Mouse (Mus musculus): ENCODE data around the gene Hormad2.

The Hormad2 gene

DNA sequence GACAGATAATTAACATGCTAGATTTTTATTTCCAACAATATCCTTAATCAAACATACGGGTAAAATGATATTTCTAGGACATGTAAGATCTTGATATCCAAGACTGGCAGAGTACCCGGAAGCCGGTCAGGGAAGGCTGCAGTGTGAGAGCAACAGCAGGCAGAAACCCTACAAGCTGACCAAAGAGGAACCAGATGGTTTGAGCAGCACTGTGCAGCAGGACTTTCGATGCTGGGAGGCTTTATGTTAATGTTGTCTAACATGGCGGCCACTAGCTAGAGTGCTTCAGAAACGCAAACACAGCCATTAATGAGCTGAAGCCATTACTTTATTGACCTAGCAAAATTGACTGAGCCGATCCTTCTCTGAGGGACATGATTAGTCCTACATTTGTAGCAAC lies 58.6 kb downstream of the Hormad2 start:
- in situ Hi-C loops (cut with MboI; ENCODE audit: low pct_unique_long_range_greater_than_20kb in 1 of 2, low sequenced_read_pairs in 2 of 2, unreplicated experiment in 1 of 2) = no loop called here

DNA sequence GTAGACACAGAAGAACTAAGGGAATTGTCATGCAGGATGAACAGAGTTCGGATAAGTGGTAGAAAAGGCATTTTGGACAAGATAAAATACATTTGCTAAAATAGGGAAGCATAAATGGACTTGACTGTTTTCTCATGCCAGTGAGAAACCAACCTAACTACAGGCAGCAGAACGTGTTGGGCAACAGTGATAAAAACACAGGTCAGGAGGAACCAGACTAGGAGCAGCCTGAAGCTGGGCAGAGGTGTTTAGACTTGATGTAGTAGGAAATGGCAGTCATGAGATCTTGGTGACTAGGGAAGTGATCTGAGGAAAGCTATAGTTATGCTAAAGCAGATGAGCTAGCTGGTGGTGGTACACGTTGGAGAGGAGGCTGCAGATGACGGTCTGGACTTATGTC lies 61.0 kb downstream of the Hormad2 start:
- in situ Hi-C loops (cut with MboI; ENCODE audit: low pct_unique_long_range_greater_than_20kb in 1 of 2, low sequenced_read_pairs in 2 of 2, unreplicated experiment in 1 of 2) = no loop called here

- in situ Hi-C loops (cut with MboI; ENCODE audit: low pct_unique_long_range_greater_than_20kb in 1 of 2, low sequenced_read_pairs in 2 of 2, unreplicated experiment in 1 of 2) = no loop called here
These were observed 74.5 kb downstream of the Hormad2 start for GRCm38 (mm10) chr11:4366389-4366788.

DNA sequence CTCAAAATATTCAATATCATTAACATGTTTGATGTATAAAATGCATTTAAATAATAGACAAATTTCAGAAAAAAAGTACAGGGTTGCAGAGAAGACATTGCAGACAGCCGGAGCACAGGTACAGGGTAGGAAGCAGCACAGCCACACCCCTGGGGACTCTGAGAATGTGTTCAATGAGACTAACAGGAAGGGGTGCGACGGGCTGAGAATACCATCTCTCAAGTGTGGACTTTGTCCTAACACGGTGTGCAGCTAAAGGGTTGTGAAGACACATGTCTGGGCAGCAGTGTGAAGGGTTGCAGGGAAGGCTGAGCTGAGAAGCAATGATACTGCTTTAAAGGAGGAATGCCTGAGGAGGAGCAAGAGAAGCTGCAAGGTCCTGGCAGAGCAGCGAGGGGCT lies 85.5 kb downstream of the Hormad2 start:
- in situ Hi-C loops (cut with MboI; ENCODE audit: low pct_unique_long_range_greater_than_20kb in 1 of 2, low sequenced_read_pairs in 2 of 2, unreplicated experiment in 1 of 2) = no loop called here

DNA sequence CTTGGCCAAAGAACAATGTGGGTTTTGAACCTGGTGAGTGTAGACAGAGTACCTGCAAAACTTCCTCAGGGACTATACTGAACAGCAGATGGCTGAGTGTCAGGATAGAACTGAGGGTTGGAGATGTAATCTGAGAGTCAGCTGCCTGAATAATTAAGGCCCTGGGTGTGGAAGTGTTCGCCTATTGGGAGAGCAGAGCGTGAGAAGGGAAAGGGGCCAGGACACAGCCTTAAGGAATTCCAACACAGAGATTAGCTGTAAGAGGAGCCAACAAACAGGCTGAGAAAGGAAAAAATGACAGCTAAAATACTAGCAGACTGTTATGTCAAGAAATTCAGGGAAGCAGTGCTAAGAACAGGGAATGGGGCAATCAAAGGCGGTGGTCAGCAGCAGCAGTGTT lies 88.3 kb downstream of the Hormad2 start:
- in situ Hi-C loops (cut with MboI; ENCODE audit: low pct_unique_long_range_greater_than_20kb in 1 of 2, low sequenced_read_pairs in 2 of 2, unreplicated experiment in 1 of 2) = no loop called here

DNA sequence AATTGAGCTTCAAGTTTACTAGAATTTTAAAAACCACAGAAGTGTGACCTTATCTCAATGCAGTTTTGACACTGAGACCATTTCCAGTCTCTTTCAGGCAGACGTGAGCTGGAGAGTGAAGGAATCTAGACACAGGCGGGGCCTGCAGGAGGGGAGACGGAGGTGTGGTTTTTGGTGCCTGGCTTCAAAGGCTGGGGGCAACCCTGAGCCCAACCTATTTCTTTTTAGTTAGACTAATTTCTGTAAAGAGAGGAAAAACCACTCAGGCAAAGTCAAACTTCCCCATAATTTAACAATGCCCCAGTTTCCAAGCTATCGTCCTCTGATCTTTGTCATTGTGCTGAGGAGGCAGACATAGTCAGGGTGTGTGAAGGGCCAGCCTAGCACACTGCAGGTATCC lies 97.0 kb downstream of the Hormad2 start:
- in situ Hi-C loops (cut with MboI; ENCODE audit: low pct_unique_long_range_greater_than_20kb in 1 of 2, low sequenced_read_pairs in 2 of 2, unreplicated experiment in 1 of 2) = no loop called here

DNA sequence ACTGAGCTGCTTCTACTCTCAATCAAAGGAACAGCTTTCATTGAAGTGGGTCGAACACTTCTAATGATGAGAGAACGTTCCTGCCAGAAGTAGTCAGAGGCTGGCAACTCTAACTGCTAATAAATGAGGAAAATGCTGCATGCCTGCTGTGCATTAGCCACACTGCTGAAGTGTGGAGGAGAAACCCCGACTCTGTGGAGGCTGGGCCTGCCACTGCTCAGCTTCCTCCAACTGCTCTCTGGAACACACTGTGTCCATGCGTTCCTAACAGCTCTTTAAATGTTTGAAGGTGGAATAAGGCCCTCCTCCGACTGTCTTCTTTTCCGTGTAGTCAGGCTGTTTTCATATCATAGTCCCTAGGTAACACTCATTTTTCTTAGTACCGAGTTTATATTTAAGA lies 98.9 kb downstream of the Hormad2 start:
- in situ Hi-C loops (cut with MboI; ENCODE audit: low pct_unique_long_range_greater_than_20kb in 1 of 2, low sequenced_read_pairs in 2 of 2, unreplicated experiment in 1 of 2) = no loop called here

DNA sequence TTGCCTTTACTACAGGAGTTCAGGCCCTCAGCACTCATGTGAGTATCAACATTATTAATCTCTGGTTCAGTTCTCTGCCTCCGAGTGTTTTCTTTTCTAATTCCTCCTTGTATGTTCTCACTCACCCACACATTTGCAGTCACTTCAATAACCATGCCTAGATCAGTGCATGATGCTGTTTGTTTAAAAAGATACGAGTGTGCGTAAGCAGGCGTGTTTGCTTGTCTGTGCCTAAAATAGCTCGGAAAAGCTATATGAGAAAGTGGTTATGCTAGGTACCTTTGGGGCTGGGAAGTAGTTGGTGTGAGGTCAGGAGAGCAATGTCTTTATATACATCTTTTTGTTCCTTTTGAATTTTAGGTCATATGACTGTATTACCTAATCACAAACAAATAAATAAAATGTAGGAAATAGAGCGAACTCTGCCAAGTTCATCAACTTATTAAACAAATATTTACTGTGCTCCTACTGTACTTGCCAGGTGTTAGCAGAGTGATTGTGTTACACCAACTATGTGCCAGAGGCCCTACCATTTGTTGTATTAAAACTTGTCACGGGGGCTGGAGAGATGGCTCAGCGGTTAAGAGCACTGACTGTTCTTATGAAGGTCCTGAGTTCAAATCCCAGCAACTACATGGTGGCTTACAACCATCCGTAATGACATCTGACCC lies 100.7 kb downstream of the Hormad2 start:
- in situ Hi-C loops (cut with MboI; ENCODE audit: low pct_unique_long_range_greater_than_20kb in 1 of 2, low sequenced_read_pairs in 2 of 2, unreplicated experiment in 1 of 2) = no loop called here

GRCm38 (mm10) chr11:4339275-4339674 lies 101.6 kb downstream of the Hormad2 start:
- in situ Hi-C loops (cut with MboI; ENCODE audit: low pct_unique_long_range_greater_than_20kb in 1 of 2, low sequenced_read_pairs in 2 of 2, unreplicated experiment in 1 of 2) = no loop called here

GRCm38 (mm10) chr11:4336693-4337283 lies 104.1 kb downstream of the Hormad2 start:
- in situ Hi-C loops (cut with MboI; ENCODE audit: low pct_unique_long_range_greater_than_20kb in 1 of 2, low sequenced_read_pairs in 2 of 2, unreplicated experiment in 1 of 2) = no loop called here

DNA sequence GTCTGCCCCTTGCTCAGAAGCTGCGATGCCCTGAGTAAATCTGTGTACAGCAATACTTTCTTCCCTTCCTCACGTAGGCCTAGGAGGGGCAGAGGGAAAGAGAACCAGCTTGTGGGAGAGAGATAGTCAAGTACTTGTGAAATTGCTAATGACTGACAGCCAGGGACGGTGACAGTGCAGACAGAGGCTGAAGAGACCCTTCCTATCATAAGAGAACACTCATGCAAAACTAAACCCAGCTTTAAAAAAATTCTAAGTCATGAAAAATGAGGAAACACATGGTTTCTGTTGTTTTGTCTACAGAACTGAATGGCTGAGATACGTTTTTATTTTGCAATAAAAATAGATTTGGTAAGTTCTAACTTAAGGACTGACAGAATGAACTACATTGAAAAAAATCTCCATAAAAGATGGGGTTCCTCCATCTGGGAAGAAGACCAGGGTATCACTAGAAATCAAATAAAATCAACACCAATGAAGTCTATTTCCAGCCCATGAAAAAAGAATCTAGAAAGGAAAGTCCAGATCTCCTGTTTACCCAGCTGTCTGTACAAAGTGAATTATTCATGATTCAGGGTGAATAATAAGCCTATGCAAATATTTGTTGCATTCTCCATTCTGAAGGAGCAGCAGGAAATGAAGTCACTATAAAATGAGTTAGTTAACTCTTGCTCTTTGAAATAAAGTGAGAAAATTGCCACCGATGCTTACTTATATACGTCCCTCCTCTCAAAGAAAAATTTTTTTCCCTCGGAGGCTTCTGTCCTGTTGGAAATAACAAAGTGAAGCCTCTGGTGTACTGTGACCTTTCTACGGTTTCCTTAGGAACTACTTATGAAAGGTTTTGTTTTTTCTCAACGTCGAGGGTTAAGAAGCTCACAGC lies 104.9 kb downstream of the Hormad2 start:
- in situ Hi-C loops (cut with MboI; ENCODE audit: low pct_unique_long_range_greater_than_20kb in 1 of 2, low sequenced_read_pairs in 2 of 2, unreplicated experiment in 1 of 2) = no loop called here

GRCm38 (mm10) chr11:4332961-4333360 lies 107.9 kb downstream of the Hormad2 start:
- in situ Hi-C loops (cut with MboI; ENCODE audit: low pct_unique_long_range_greater_than_20kb in 1 of 2, low sequenced_read_pairs in 2 of 2, unreplicated experiment in 1 of 2) = no loop called here

DNA sequence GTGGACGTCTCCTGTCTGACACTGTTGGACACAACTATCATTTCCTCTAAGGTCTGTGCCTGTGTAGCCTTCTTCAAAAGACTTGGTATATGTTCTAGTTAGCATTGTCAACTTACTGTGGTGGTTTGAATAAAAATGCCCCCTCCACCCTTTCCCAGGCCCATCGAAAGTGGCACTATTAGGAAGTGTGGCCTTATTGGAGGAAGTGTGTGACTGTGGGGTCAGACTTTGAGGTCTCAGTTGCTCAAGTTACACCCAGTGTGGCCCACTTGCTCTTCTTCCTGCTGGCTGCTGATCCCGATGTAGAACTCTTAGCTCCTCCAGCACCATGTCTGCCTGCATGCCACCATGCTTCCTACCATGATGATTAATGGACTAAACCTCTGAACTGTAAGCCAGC lies 112.7 kb downstream of the Hormad2 start:
- in situ Hi-C loops (cut with MboI; ENCODE audit: low pct_unique_long_range_greater_than_20kb in 1 of 2, low sequenced_read_pairs in 2 of 2, unreplicated experiment in 1 of 2) = no loop called here

- in situ Hi-C loops (cut with MboI; ENCODE audit: low pct_unique_long_range_greater_than_20kb in 1 of 2, low sequenced_read_pairs in 2 of 2, unreplicated experiment in 1 of 2) = no loop called here
These were observed 117.4 kb downstream of the Hormad2 start for GRCm38 (mm10) chr11:4323481-4323880.

DNA sequence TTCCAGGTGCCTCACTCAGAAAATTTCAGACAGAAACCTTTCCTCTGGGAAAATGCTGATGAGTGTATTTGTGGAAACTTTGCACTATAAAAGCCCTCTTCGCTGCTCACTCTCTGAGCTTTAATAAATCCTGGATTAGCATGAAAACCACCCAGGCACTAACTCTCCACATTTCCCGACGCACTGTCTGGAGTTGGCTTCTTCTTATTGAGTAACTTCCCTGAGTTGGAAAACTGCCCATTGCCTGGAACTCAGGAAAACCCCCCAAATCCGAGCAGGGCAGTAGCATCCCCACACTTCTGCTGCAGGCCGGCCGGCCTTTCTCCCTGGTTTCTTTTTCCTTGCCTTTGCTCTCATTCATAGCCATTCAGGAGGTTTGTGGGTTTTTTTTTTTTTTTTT lies 118.0 kb downstream of the Hormad2 start:
- in situ Hi-C loops (cut with MboI; ENCODE audit: low pct_unique_long_range_greater_than_20kb in 1 of 2, low sequenced_read_pairs in 2 of 2, unreplicated experiment in 1 of 2) = no loop called here

DNA sequence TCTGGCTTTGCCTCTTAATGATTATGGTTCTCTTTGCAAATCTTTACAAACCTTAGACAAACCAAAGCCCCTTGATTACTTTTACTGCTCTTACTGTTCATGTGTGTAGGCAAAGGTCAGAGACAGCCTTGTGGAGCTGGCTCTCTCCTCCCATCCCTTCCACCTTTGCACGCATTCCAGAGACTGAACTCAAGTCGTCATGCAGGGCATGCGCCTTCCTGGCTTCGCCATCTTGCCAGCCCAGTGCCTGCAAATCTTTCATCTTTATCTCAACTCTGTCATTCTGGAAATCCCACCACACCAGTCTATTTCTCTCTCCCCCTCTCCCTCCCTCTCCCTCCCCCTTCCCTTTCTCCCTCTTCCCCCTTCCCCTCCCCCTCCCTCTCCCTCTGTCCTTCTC lies 120.0 kb downstream of the Hormad2 start:
- in situ Hi-C loops (cut with MboI; ENCODE audit: low pct_unique_long_range_greater_than_20kb in 1 of 2, low sequenced_read_pairs in 2 of 2, unreplicated experiment in 1 of 2) = no loop called here

DNA sequence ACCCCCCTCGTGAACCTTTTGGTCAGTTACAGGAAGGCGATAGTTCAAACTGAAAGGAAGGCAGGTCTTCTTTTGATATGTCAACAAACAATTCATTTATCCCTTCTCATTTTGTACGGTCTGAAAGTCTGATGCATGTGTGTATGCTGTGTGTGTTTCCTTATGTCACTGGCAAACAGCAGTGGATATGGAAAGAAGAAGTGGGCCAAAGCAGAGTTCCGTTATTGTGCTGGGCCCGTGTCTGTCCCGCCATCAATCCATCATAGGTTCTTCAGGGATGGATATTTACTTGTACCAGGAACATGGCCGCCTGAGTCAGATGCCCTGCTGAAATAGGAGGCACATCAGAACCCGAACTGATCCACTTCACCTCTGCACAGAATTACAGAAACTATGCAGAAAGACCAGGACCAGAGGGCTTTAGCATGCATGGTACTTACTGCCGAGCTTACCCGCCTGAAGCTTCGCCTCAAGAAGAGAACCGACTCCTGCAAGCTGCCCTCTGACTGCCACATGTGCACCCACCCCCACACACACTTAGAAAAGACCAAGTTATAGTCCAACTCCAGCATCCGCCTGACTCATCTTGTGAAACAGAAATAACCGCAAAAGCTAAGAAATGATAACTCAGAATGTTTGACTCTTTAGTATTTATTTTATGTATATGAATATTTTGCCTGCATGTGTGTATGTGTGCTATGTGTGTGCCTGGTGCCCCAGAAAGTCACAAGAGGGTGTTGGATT lies 121.5 kb downstream of the Hormad2 start:
- in situ Hi-C loops (cut with MboI; ENCODE audit: low pct_unique_long_range_greater_than_20kb in 1 of 2, low sequenced_read_pairs in 2 of 2, unreplicated experiment in 1 of 2) = no loop called here

- in situ Hi-C loops (cut with MboI; ENCODE audit: low pct_unique_long_range_greater_than_20kb in 1 of 2, low sequenced_read_pairs in 2 of 2, unreplicated experiment in 1 of 2) = no loop called here
These were observed 122.9 kb downstream of the Hormad2 start for GRCm38 (mm10) chr11:4318011-4318410.

DNA sequence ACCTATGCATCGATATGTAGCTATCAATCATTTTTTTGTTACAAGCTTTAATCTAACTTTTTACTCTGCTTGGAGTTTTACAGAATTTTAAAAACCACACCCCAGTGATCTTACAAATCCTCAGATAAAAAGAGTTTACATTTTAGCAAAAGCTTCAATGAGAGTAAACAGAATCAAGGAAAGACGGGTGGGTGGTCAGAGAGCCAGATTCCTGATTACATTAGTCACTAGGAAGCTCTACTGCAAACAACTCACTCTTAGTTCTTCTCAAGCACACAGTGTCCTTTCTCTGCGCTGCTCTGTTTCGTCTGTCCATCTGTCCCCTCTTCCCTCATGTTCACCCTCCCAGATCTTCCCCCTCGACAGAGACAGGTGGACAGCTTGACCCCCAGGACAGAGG lies 123.6 kb downstream of the Hormad2 start:
- in situ Hi-C loops (cut with MboI; ENCODE audit: low pct_unique_long_range_greater_than_20kb in 1 of 2, low sequenced_read_pairs in 2 of 2, unreplicated experiment in 1 of 2) = no loop called here

Data from mouse embryonic stem cell (cell line).